ENCODE assay signal across 1 mouse cellular context in the genomic region with DNA sequence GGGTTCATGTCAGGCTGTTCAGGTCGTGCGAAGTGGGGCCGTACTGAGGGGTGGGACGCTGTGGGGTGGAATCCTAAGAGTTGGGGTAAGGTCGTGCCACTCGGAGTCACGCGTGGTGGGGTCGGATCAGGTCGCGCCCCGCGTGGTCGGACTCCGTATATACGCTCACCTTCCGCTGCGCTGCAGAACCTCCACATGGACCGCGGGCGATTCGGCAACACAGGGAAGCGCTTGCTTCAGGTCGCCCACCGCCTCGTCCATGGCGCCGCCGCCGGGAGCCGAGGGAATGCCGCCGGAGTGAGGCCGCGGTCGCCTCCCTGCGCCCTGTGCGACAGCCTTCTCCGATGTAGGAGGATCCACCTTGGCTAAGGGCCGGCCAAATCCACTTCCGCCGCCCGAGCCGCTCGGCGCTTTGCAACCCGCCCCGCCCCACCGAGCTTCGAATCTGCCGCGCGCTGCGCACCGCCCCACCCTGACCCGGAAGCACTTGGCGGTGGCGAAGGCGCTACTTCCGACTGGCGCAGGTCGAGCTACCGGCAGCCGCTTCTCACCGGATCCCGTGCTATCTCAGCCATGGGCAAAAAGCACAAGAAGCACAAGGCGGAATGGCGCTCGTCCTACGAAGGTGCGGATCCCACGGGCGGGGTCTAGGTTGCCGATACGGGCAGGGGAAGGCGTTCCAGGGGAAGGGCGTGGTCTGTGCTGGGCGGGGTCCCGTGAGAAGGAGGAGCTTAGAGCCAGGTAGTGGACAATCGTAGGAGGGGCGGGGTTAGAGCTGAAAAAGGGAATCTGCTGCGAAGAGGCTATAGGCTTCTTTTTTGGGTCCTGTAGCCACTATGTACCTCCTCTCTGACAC.
TF ChIP-seq lines count a peak whose summit lies in the region.

Trip13 (minus strand) TSS at position 464 of the 856 bp plus-strand sequence.
Brd9 (plus strand) TSS at position 491 of the 856 bp plus-strand sequence.

TF ChIP-seq in CH12.LX, 34 proteins besides CTCF, POLR2A, EP300 and RAD21 (continued from another document):
- TF ChIP-seq NELFE (IDR thresholded peaks at IDR 0.05; ENCODE audit: low read depth, low read length) (peak; percentile 74), MAX (IDR thresholded peaks at IDR 0.05; ENCODE audit: low read length) (peak; percentile 84; the same call in 1 of the 2 replicates), JUND (conservative IDR thresholded peaks at IDR 0.05; ENCODE audit: low read depth, low read length) (no peak), MXI1 (IDR thresholded peaks at IDR 0.05; ENCODE audit: low read depth, low read length) (peak; percentile 81), HCFC1 (IDR thresholded peaks at IDR 0.05; ENCODE audit: low read depth, low read length) (peak; percentile 89), ZC3H11A (IDR thresholded peaks at IDR 0.05; ENCODE audit: low read depth, low read length) (no peak), MEF2A (IDR thresholded peaks at IDR 0.05; ENCODE audit: borderline replicate concordance, low read depth, low read length) (no peak), MAZ (IDR thresholded peaks at IDR 0.05; ENCODE audit: low read depth, low read length) (peak; percentile 95), ETS1 (conservative IDR thresholded peaks at IDR 0.05; ENCODE audit: low read depth, low read length) (no peak), CHD1 (IDR thresholded peaks at IDR 0.05; ENCODE audit: low read depth, low read length) (no peak), TCF12 (IDR thresholded peaks at IDR 0.05; ENCODE audit: low read depth, low read length) (peak; percentile 61), ZNF384 (IDR thresholded peaks at IDR 0.05; ENCODE audit: low read depth, low read length) (no peak), KAT2A (IDR thresholded peaks at IDR 0.05; ENCODE audit: insufficient replicate concordance, low read length) (peak; percentile 85; the same call in 1 of the 2 replicates), POLR2AphosphoS2 (IDR thresholded peaks at IDR 0.05; ENCODE audit: low read depth, low read length) (no peak), PAX5 (IDR thresholded peaks at IDR 0.05; ENCODE audit: low read length) (no peak), UBTF (IDR thresholded peaks at IDR 0.05; ENCODE audit: low read depth, low read length) (no peak), IRF4 (IDR thresholded peaks at IDR 0.05; ENCODE audit: low read depth, low read length) (no peak), NRF1 (IDR thresholded peaks at IDR 0.05; ENCODE audit: low read depth, low read length) (peak; percentile 59; the same call in 1 of the 2 replicates), ZMIZ1 (IDR thresholded peaks at IDR 0.05; ENCODE audit: low read depth, low read length) (peak; percentile 38; the same call in 1 of the 2 replicates), BHLHE40 (IDR thresholded peaks at IDR 0.05; ENCODE audit: low read depth, low read length) (peak; percentile 46; the same call in 1 of the 2 replicates), RCOR1 (conservative IDR thresholded peaks at IDR 0.05; ENCODE audit: low read depth, low read length) (no peak), USF2 (conservative IDR thresholded peaks at IDR 0.05; ENCODE audit: low read depth, low read length) (no peak), SMC3 (IDR thresholded peaks at IDR 0.05; ENCODE audit: low read depth, low read length) (no peak), TBP (conservative IDR thresholded peaks at IDR 0.05; ENCODE audit: low read depth, low read length) (0 out of 2 replicates have a peak, but pooled peaks have one; percentile 69), USF1 (IDR thresholded peaks at IDR 0.05; ENCODE audit: low read depth, low read length) (no peak), E2F4 (IDR thresholded peaks at IDR 0.05; ENCODE audit: insufficient replicate concordance, low read depth, low read length) (peak; percentile 74; the same call in 1 of the 2 replicates), SIN3A (IDR thresholded peaks at IDR 0.05; ENCODE audit: low read length) (peak; percentile 89), ZKSCAN1 (IDR thresholded peaks at IDR 0.05; ENCODE audit: borderline replicate concordance, low read depth, low read length) (no peak)
TF ChIP-seq in CH12.LX: peak in this region for 16.
